Mouse (Mus musculus) stomach, embryonic 16.5 days (tissue): Measurements from ENCODE around the gene Dnah5. TPM values are rescaled to one million over a fixed set of nuclear protein-coding genes. Genes with fewer than 3 reads are reported as not detected.

Experiments used
- ATAC-seq: fragments of 200-750 bp; cut with Nextera tagmentation; 2 replicates; pipeline ENCODE4 v1.8.0; 2017; ENCODE audit warnings: moderate number of reproducible peaks, moderate TSS enrichment; ENCODE audit not compliant: insufficient read depth, low FRiP score
- H3K27ac ChIP-seq: fragments of 300-500 bp; sonication (generic); 2 replicates; pipeline ENCODE4 v1.5.1; 2014; ENCODE audit warnings: low read length
- H3K27me3 ChIP-seq: fragments of 300-500 bp; sonication (generic); 2 replicates; pipeline ENCODE4 v1.6.1; 2014; ENCODE audit warnings: low read length, control low read depth, mixed read lengths; ENCODE audit not compliant: control insufficient read depth, insufficient read depth
- H3K36me3 ChIP-seq: fragments of 300-500 bp; sonication (generic); 2 replicates; pipeline ENCODE4 v1.6.1; 2014; ENCODE audit warnings: low read length; ENCODE audit not compliant: control insufficient read depth, insufficient read depth
- H3K4me1 ChIP-seq: fragments of 300-500 bp; sonication (generic); 2 replicates; pipeline ENCODE4 v1.6.1; 2014; ENCODE audit warnings: low read length, control low read depth, mixed read lengths; ENCODE audit not compliant: control insufficient read depth, insufficient read depth
- H3K4me2 ChIP-seq: fragments of 300-500 bp; sonication (generic); 2 replicates; pipeline ENCODE4 v1.6.1; 2014; ENCODE audit warnings: low read depth, low read length, mixed read lengths
- H3K4me3 ChIP-seq: fragments of 300-500 bp; sonication (generic); replicated peaks from 2 replicates; pipeline ENCODE4 v1.5.1; 2014; ENCODE audit warnings: mild to moderate bottlenecking, low read length
- H3K9ac ChIP-seq: fragments of 300-500 bp; sonication (generic); 2 replicates; pipeline ENCODE4 v1.6.1; 2014; ENCODE audit warnings: low read length
- H3K9me3 ChIP-seq: fragments of 300-500 bp; sonication (generic); replicated peaks from 2 replicates; pipeline ENCODE4 v1.6.1; 2016; ENCODE audit warnings: low read length, control low read depth; ENCODE audit not compliant: control insufficient read depth
- WGBS: fragments of 180-500 bp; shearing (Covaris S2); extraction: QIAGEN DNeasy Blood & Tissue Kit; methylation state at CpG from one replicate; pipeline ENCODE4 v1.1.7; 2014; 5-methylcytosine and 5-hydroxymethylcytosine counted together
- polyA plus RNA-seq: library from polyadenylated mRNA; unstranded; fragments of >200 nt; fragmentation: Nextera tagmentation; extraction: Ambion mirVana; gene quantifications from 2 replicates; pipeline ENCODE4 v1.2.1, GENCODE M21; 2015

The Dnah5 gene
- polyA plus RNA-seq, 1 experiment from 2014 or later, result 0.04 TPM

- no peaks in the 10 kb centered on the region for H3K36me3 ChIP-seq
- no peaks in the 10 kb centered on the region for H3K4me1 ChIP-seq
- WGBS, result 35% methylated on average over 8 of the region's 8 CpGs
- no peaks in the 10 kb centered on the region for H3K27me3 ChIP-seq
- no peak overlapping the region for H3K4me2 ChIP-seq
- no peak overlapping the region for H3K9ac ChIP-seq
- no peak overlapping the region for H3K27ac ChIP-seq
- H3K9me3 ChIP-seq, result no peaks in the 10 kb centered on the region
- no peak for ATAC-seq
- H3K4me3 ChIP-seq, result no peak overlapping the region
Measured at GRCm38 (mm10) chr15:28216358-28216757, 12.8 kb downstream of the Dnah5 start.

GRCm38 (mm10) chr15:28227316-28227715 is 23.8 kb downstream of the Dnah5 start:
- H3K9me3 ChIP-seq, result no peaks in the 10 kb centered on the region
- H3K27me3 ChIP-seq, result no peaks in the 10 kb centered on the region
- H3K4me2 ChIP-seq, result no peak overlapping the region
- no peaks in the 10 kb centered on the region for H3K36me3 ChIP-seq
- H3K9ac ChIP-seq, result no peak overlapping the region
- ATAC-seq, result no peak
- WGBS, result 46% methylated on average over 3 of the region's 3 CpGs
- no peak overlapping the region for H3K4me3 ChIP-seq
- no peak overlapping the region for H3K27ac ChIP-seq
- H3K4me1 ChIP-seq, result no peaks in the 10 kb centered on the region

GRCm38 (mm10) chr15:28260250-28260649 is 56.7 kb downstream of the Dnah5 start:
- no peak overlapping the region for H3K9ac ChIP-seq
- 76% methylated on average over 1 of the region's 1 CpGs for WGBS
- H3K36me3 ChIP-seq, result no peaks in the 10 kb centered on the region
- H3K4me3 ChIP-seq, result no peak overlapping the region
- H3K4me2 ChIP-seq, result no peak overlapping the region
- H3K9me3 ChIP-seq, result no peaks in the 10 kb centered on the region
- H3K4me1 ChIP-seq, result no peaks in the 10 kb centered on the region
- H3K27me3 ChIP-seq, result no peaks in the 10 kb centered on the region
- no peak overlapping the region for H3K27ac ChIP-seq
- no peak for ATAC-seq

DNA sequence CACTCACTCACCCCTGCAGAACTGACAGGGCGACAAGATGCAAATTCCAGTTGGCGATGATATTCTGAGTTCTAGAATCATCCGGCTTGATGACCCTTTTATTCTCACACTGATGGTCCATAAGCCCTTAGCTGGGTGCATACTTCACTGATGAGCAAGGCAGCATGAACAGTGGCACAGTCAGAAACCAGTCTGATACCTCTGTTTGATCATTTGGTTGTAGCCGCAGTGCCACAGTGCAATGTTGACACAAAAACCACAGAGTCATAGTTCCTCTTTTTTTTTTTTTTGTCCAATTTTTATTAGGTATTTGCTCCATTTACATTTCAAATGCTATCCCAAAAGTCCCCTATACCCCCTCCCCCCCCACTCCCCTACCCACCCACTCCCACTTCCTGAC is 95.9 kb downstream of the Dnah5 start:
- Histone ChIP-seq H3K4me3 (no peak overlapping the region), H3K9ac (no peak overlapping the region), H3K27me3 (no peaks in the 10 kb centered on the region), H3K36me3 (no peaks in the 10 kb centered on the region), H3K9me3 (no peaks in the 10 kb centered on the region), H3K4me2 (no peak overlapping the region), H3K4me1 (no peaks in the 10 kb centered on the region), H3K27ac (no peak overlapping the region)
- ATAC-seq, result no peak
- WGBS, result 87% methylated on average over 4 of the region's 4 CpGs

GRCm38 (mm10) chr15:28307131-28307530 is 103.6 kb downstream of the Dnah5 start:
- no peaks in the 10 kb centered on the region for H3K27me3 ChIP-seq
- no peak overlapping the region for H3K4me3 ChIP-seq
- no peak overlapping the region for H3K27ac ChIP-seq
- H3K36me3 ChIP-seq, result no peaks in the 10 kb centered on the region
- H3K4me1 ChIP-seq, result no peaks in the 10 kb centered on the region
- ATAC-seq, result no peak
- no peaks in the 10 kb centered on the region for H3K9me3 ChIP-seq
- no peak overlapping the region for H3K9ac ChIP-seq
- no peak overlapping the region for H3K4me2 ChIP-seq
- 25% methylated on average over 8 of the region's 8 CpGs for WGBS

GRCm38 (mm10) chr15:28307884-28308283 is 104.3 kb downstream of the Dnah5 start:
- Histone ChIP-seq H3K4me1 (no peaks in the 10 kb centered on the region), H3K27me3 (no peaks in the 10 kb centered on the region), H3K9ac (no peak overlapping the region), H3K9me3 (no peaks in the 10 kb centered on the region), H3K4me3 (no peak overlapping the region), H3K36me3 (no peaks in the 10 kb centered on the region), H3K27ac (no peak overlapping the region), H3K4me2 (no peak overlapping the region)
- no peak for ATAC-seq
- WGBS, result 77% methylated on average over 2 of the region's 2 CpGs

DNA sequence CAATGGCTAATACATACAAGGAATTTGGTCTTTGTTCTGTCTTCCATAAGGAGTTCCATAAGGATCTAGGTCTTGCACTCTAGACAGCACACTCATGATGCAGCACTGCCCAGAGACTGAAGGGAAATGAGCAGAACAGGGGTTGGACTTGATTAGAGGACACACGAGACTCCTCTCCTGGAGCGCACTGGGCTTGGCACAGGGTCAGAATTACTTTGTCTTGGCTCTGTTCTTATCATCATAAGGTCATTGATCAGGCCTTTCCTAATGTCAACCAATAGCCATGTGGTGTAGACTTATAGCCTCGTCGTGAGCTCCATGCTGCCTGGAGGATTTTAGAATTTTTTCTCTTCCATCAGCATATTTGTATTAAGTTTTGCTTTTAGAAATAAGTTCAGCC is 107.0 kb downstream of the Dnah5 start:
- ATAC-seq, result no peak
- Histone ChIP-seq H3K27me3 (no peaks in the 10 kb centered on the region), H3K4me2 (no peak overlapping the region), H3K27ac (no peak overlapping the region), H3K4me1 (no peaks in the 10 kb centered on the region), H3K36me3 (no peaks in the 10 kb centered on the region), H3K4me3 (no peak overlapping the region), H3K9ac (no peak overlapping the region), H3K9me3 (no peaks in the 10 kb centered on the region)
- WGBS, result 62% methylated on average over 4 of the region's 4 CpGs

- Histone ChIP-seq H3K4me1 (no peaks in the 10 kb centered on the region), H3K27me3 (no peaks in the 10 kb centered on the region), H3K9ac (no peak overlapping the region), H3K27ac (no peak overlapping the region), H3K9me3 (no peaks in the 10 kb centered on the region), H3K4me3 (no peak overlapping the region), H3K36me3 (no peaks in the 10 kb centered on the region), H3K4me2 (no peak overlapping the region)
- no peak for ATAC-seq
- WGBS, result 75% methylated on average over 14 of the region's 14 CpGs
Measured at GRCm38 (mm10) chr15:28313451-28313850, 109.9 kb downstream of the Dnah5 start.

DNA sequence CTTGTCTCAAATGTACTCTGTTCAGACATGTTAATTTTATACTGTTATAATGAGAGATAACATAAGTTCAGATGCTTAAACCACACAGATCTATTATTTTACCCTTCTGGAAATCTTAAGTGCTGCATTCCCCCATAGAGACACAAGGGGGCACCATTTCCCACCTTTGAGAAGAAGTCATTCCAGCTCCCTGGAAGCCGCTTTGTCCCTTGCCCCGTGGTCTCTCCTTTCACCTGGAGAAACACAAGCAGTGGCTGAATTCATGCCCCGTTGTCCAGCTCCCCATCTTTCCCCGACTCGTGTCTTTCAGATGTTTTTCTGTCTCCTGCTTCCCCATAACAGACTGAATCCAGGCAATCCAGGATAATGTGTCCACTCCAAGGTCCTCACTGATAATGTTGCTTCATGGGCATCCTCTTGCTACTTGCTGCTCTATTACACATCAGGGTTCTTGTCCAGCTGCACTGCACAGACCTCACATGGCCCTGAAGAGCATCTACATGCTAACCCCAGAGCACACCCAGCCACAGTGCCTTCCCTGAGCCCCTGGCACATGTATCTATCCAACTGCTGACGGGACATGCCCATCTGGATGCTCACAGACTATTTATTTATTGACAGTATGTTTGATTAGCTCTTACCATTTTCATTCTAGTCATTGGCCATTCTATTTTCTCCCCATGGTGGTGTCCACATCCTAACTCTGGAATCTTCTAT is 112.4 kb downstream of the Dnah5 start:
- no peak overlapping the region for H3K27ac ChIP-seq
- no peaks in the 10 kb centered on the region for H3K4me1 ChIP-seq
- 25% methylated on average over 6 of the region's 6 CpGs for WGBS
- ATAC-seq, result no peak
- H3K36me3 ChIP-seq, result no peaks in the 10 kb centered on the region
- H3K9me3 ChIP-seq, result no peaks in the 10 kb centered on the region
- H3K9ac ChIP-seq, result no peak overlapping the region
- H3K4me2 ChIP-seq, result no peak overlapping the region
- H3K27me3 ChIP-seq, result no peaks in the 10 kb centered on the region
- no peak overlapping the region for H3K4me3 ChIP-seq
